Mouse (Mus musculus) urinary bladder, adult 2 months (tissue): ENCODE data around the gene Slc6a17. TPM values are rescaled to one million over a fixed set of nuclear protein-coding genes. Genes with fewer than 3 reads are reported as not detected.

ENCODE experiments used
- DNase-seq: peaks from one replicate; pipeline ENCODE4 v3.0.0; 2022; ENCODE audit warnings: low spot score
- polyA plus RNA-seq: library from polyadenylated mRNA; depleted of rRNA; stranded (reverse); fragments of >200 nt; gene quantifications from 2 replicates; pipeline ENCODE4 v1.2.3, GENCODE M21; 2012

Gene Slc6a17
- polyA plus RNA-seq, 1 experiment = 15.9 TPM

DNA sequence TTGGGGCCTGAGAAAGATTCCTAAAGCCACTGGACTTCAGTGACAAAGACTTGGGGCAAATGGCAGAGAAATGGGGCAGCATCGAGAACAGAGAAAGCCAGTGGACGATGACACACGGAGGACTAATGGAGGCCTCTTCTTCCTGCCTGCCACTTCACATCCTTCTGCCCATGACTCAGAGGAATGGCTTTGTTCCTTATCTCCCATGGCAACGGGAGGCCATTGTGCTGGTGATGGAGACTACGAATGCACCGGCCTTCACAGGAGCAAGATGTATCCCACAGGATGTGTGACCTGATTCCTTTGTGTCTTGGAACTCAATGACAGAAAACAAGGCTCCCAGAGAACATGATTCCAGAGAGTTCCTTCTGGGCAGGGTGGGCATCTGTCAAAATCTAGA is 6.7 kb upstream of the Slc6a17 start:
- no peak for DNase-seq

DNA sequence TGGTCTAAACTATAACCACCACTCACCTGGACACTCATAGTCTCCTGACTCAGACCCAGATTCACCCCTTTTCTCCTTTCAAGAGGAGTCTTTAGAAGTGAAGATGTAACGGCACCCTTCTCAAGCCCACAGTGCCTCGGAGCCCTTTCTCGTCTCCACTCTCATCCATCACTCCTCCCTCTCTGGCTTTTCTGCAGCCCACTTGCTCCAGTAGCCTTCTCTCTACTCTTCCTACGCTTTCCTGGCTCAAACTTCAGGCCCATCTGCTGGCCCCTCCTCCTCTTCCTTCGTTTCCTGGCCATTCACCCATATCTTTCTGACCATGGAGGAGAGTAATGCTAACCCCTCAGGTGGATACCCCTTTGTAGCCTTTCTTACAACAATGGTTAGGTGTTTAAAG is 3.1 kb upstream of the Slc6a17 start:
- DNase-seq = no peak

GRCm38 (mm10) chr3:107516776-107517630 is 815 bp downstream of the Slc6a17 start:
- DNase-seq = no peak

GRCm38 (mm10) chr3:107515989-107516388 is 1.8 kb downstream of the Slc6a17 start:
- DNase-seq = no peak

- no peak for DNase-seq
Observed at GRCm38 (mm10) chr3:107511416-107511815, 6.4 kb downstream of the Slc6a17 start.

- no peak for DNase-seq
Observed at GRCm38 (mm10) chr3:107508696-107509095, 9.1 kb downstream of the Slc6a17 start.

- no peak for DNase-seq
Observed at GRCm38 (mm10) chr3:107507966-107508365, 9.9 kb downstream of the Slc6a17 start.

DNA sequence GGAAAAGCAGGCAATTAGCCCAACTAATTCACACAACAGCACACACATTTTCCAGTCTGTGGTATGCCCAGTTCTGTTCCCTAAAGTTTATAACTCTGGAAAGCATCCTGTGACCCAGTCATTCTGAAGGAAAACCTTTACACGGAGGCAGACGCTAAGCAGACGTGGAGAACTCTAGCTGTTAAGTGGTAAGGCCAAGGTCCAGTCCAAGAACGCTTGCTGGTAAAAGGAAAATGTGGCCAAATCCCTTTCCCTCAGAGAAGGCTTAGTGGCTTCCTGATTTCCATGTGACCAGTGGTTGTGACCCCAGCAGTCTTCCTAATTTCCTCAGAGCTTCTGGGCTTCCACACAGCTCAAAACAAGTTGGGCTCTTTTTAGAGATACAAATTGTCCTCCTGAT is 11.3 kb downstream of the Slc6a17 start:
- no peak for DNase-seq

- no peak for DNase-seq
Observed at GRCm38 (mm10) chr3:107505464-107506367, 12.1 kb downstream of the Slc6a17 start.

GRCm38 (mm10) chr3:107504542-107504941 is 13.3 kb downstream of the Slc6a17 start:
- DNase-seq = no peak

DNA sequence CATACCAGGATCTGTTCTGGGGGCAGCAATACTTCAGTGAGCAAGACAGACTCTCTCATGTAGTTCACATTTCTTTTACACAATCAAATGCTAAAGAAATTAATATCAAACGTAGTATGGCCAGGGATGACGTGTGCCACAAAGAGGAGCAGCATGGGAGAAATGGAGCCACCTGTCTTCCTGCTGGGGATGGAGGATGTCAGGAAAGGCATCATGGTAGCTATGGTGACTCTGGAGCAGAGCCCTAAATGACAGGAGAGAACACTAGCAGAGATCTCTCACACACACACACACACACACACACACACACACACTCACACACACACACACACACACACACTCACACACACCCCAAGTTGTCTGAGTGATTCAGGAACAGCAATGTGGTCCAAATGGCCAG is 14.1 kb downstream of the Slc6a17 start:
- DNase-seq = no peak

DNA sequence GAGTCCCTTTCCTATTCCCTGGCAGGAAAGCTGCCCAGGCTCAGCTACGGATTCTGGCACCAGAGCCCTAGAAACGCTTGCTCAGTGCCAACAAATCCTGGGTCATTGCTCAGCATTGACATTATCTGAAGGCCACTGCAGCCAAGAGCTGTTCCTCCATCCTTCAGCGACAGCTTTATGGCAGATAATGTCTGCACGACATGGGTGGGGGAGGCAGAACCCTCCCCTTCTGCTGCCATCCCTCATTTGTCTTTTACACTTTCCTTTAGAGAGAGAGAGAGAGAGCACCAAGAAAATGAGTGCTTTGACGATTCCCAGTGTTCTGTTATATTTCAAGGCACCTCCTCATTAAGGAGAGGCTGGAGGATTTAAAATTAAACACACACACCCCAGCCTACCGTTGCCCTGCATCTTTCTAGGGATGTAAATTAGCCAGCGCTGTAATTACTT is 16.1 kb downstream of the Slc6a17 start:
- DNase-seq = no peak

GRCm38 (mm10) chr3:107500301-107500700 is 17.5 kb downstream of the Slc6a17 start:
- DNase-seq = no peak

GRCm38 (mm10) chr3:107496086-107496850 is 21.6 kb downstream of the Slc6a17 start:
- DNase-seq = no peak

DNA sequence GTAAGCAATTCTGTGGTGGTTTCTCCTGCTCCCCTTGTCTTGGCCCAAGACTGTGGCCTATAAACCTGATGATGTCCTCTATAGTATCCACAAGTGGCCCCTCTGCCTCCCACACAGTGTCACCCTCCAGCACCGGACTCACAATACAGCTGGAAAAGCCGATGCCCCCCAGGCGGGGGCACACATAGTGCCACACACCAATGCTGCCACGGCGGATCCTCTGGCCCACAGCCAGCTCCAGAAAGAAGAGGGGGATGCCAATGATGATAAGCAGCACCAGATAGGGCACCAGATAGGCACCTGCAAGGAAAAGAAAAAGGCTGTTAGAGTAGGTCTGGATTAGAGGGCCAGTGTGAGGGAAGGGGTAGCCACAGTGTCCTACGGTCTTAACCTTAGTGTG is 22.3 kb downstream of the Slc6a17 start:
- DNase-seq = no peak

GRCm38 (mm10) chr3:107491459-107491858 is 26.4 kb downstream of the Slc6a17 start:
- no peak for DNase-seq

GRCm38 (mm10) chr3:107488637-107489036 is 29.2 kb downstream of the Slc6a17 start:
- no peak for DNase-seq

DNA sequence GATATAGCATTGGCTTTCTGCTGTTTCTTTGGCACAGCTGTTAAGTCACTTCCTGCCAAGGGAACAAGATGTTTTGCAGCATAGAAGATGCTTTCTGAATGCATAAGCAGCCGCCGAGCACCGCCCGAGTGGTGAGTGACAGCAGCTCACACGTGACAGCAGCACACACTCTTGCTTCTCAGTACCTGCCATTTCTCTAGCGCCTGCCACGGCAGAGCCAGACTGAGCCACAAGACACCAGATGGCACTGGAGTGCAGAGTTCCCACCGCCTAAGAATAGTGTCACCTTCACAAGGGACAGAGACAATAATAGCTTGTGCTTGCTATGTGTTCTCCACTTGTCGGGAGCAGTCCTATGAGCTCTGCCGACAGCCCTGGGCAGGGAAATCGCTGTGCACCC is 34.5 kb downstream of the Slc6a17 start:
- no peak for DNase-seq

GRCm38 (mm10) chr3:107480660-107481059 is 37.2 kb downstream of the Slc6a17 start:
- DNase-seq = no peak

- DNase-seq = no peak
Observed at GRCm38 (mm10) chr3:107472198-107472597, 45.6 kb downstream of the Slc6a17 start.

DNA sequence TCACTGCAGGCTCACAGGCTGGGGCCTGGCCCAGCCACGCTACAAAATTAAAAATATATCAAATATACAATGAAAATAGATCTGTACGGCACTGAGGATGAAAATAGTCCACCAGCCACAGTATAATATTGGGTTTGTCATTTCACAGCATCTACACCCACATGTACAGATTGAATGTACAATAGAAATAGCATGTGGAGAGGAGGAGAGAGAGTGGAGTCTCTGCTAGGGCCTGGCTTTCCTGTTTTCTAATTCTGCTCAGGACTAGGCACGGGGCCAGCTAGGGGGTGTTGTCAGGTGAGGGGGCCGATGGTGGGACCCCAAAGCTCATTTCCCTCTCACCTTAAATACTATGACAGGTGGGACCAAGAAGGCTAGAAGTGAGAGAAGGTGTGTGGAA is 48.8 kb downstream of the Slc6a17 start:
- DNase-seq = no peak

DNA sequence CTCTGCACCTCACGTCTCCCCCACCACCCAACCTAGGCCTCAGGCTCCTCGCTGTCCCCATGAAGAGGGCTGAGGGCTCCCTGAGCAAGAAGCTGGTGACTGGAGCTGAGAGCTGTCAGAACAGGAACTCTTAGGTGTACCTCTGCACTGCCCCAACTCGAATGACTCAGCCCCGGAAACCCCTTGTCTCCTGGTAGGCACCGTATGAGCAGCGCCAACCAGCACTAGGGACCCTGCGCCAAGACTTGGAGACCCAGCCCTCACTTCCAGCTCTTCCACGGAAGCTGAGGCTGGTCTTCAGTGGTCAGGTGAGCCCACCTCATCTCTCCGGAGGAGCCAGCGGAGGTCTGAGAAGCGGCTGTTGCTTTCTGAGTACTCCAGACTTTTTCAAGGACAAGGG is 49.7 kb downstream of the Slc6a17 start:
- no peak for DNase-seq
